Mouse (Mus musculus): ENCODE data around the gene Gm7951. TPM values are rescaled to one million over a fixed set of nuclear protein-coding genes. Genes with fewer than 3 reads are reported as not detected.

Gm7951 gene
- not detected for polyA plus RNA-seq (2014; fragmentation: Illumina TruSeq; extraction: RNeasy Lipid Tissue Mini Kit (QIAGEN cat#74804); ENCODE audit: low read depth, low replicate concordance)

GRCm38 (mm10) chr14:42117269-42117668, at the start of gene Gm7951:
Gene Gm7951 (minus strand): TSS chr14:42117369.

GRCm38 (mm10) chr14:42162522-42162921, 45.4 kb upstream of the Gm7951 start, which contains the start of gene Gm17027:
Gene Gm17027 (minus strand): TSS chr14:42162622.

Other genes with a start within 250 kb of the Gm7951 start
- not detected for gene Gm7980, start 210.1 kb downstream of the Gm7951 start, polyA plus RNA-seq (2014; fragmentation: Illumina TruSeq; extraction: RNeasy Lipid Tissue Mini Kit (QIAGEN cat#74804); ENCODE audit: low read depth, low replicate concordance)
- not detected for gene 1700049E17Rik1, start 192.4 kb downstream of the Gm7951 start, polyA plus RNA-seq (2014; fragmentation: Illumina TruSeq; extraction: RNeasy Lipid Tissue Mini Kit (QIAGEN cat#74804); ENCODE audit: low read depth, low replicate concordance)
- gene 1700024B05Rik, start 173.4 kb downstream of the Gm7951 start, polyA plus RNA-seq (2014; fragmentation: Illumina TruSeq; extraction: RNeasy Lipid Tissue Mini Kit (QIAGEN cat#74804); ENCODE audit: low read depth, low replicate concordance): not detected
- not detected for gene Gm6401, start 149.4 kb downstream of the Gm7951 start, polyA plus RNA-seq (2014; fragmentation: Illumina TruSeq; extraction: RNeasy Lipid Tissue Mini Kit (QIAGEN cat#74804); ENCODE audit: low read depth, low replicate concordance)
- gene Gm3543, start 134.0 kb downstream of the Gm7951 start, polyA plus RNA-seq (2014; fragmentation: Illumina TruSeq; extraction: RNeasy Lipid Tissue Mini Kit (QIAGEN cat#74804); ENCODE audit: low read depth, low replicate concordance): not detected
- gene Gm17027, start 45.3 kb upstream of the Gm7951 start, polyA plus RNA-seq (2014; fragmentation: Illumina TruSeq; extraction: RNeasy Lipid Tissue Mini Kit (QIAGEN cat#74804); ENCODE audit: low read depth, low replicate concordance): not detected
- gene Gm3573, start 73.4 kb upstream of the Gm7951 start, polyA plus RNA-seq (2014; fragmentation: Illumina TruSeq; extraction: RNeasy Lipid Tissue Mini Kit (QIAGEN cat#74804); ENCODE audit: low read depth, low replicate concordance): not detected
- gene Gm17026, start 142.7 kb upstream of the Gm7951 start, polyA plus RNA-seq (2014; fragmentation: Illumina TruSeq; extraction: RNeasy Lipid Tissue Mini Kit (QIAGEN cat#74804); ENCODE audit: low read depth, low replicate concordance): not detected
- not detected for gene Gm9611, start 180.0 kb upstream of the Gm7951 start, polyA plus RNA-seq (2014; fragmentation: Illumina TruSeq; extraction: RNeasy Lipid Tissue Mini Kit (QIAGEN cat#74804); ENCODE audit: low read depth, low replicate concordance)
- not detected for gene Gm7995, start 192.8 kb upstream of the Gm7951 start, polyA plus RNA-seq (2014; fragmentation: Illumina TruSeq; extraction: RNeasy Lipid Tissue Mini Kit (QIAGEN cat#74804); ENCODE audit: low read depth, low replicate concordance)